Mouse (Mus musculus) thymus, postnatal 14 days (tissue): ENCODE data around the gene Fpr-rs4.
"Not testable (repeated sequence)": the region's sequence is repeated elsewhere in the genome, so short reads cannot be mapped to it uniquely, and the experiment has no call there.

Experiments used
- DNase-seq: peaks from one replicate; pipeline ENCODE4 v3.0.0; 2021

The Fpr-rs4 gene

DNA sequence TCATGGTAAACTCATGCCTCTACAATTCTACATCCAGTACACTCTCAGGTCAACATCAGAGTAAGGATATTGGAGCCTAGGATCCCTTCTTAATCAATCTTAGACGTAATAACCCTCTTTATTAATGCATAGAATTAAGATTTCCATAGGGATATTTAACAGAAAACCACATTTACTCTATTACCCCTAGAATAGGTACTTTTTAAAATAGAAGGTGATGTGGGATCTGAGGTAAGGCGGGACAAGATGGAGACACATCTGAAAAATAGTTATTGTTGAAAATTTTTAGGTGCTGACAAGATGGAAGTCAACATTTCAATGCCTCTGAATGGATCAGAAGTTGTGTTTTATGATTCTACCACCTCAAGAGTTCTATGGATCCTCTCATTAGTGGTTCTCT is at the start of gene Fpr-rs4:
Fpr-rs4 (plus strand) TSS at position 301 of the 400 bp plus-strand sequence.
- DNase-seq, result no peak

DNA sequence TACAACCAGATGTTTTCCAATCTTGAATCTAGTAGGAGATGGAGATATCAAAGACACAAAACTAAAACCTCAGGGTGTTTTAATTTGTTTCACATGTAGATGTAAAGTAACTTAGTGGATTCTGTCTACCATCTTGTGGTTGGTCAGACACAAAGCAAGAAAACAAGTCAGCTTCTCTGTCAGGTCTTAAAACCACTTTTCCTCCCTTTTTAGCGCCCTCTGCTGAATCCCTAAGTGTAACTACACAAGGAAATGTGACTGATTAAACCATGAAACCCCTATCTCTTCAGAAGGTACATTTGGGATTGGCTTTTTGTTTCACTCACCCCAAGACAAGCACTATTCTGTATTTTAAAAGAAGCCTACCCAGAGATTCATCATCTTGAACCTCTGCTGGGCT is 48.1 kb upstream of the Fpr-rs4 start:
- no peak for DNase-seq

DNA sequence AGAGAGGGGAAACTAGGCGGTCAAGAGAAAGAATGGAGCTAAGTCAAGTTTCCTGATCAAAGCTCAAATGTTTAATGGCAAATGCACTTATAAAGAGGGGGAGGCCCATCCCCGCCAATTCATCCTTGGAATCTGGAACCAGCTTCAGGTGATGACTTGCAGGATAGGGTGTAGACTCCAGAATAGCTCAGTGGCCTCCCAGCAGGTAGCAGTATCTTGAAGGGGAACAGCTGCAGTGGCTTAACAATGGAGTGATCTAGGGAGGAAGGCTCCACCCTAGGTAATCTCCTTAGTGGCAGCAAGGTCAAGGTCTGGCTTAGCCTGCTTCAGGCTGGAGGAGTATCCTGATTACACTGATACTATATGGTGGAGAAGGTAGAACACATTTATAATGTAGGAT is 40.3 kb upstream of the Fpr-rs4 start:
- not testable (repeated sequence) for DNase-seq

DNA sequence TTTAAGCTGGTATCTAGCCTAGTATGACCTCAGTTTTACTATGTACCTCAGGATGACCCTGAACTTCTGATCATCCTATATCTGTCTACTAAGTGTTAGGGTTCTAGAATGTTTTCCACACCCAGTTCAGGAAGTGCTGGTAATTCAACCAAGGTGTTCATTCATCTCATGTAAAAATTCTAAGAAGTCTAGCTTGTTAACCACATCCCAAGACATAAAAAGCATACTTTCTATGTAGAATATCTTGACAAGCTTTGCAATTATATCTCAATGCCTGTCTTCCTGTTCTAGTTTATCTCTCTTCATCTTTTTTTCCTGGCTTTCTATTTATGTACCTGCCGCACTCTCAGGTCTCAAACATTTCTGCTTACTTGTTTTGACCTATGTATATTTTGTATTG is 16.8 kb upstream of the Fpr-rs4 start:
- DNase-seq, result no peak

DNA sequence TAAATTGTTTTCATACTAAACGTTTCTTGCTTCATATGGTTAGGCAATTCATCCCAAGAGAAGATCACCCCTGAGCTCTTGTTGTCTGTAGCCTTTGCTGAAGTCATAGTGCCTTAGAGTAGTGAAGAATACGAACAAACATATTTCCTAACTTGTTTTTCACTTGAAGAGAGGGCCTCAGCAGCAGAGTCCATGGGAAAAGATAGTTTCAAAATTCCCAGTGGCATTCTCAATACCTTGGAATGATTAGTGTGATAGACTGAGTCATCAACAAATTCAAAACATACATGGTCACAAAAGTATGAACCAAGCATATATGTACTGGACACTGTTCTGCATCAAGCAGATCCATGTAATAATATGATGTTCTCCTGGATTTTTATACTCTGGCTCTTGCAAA is 27.6 kb downstream of the Fpr-rs4 start, which contains the start of gene Vmn2r124:
Vmn2r124 (plus strand) TSS at position 301 of the 400 bp plus-strand sequence.
- DNase-seq, result no peak
